In the genomic region with DNA sequence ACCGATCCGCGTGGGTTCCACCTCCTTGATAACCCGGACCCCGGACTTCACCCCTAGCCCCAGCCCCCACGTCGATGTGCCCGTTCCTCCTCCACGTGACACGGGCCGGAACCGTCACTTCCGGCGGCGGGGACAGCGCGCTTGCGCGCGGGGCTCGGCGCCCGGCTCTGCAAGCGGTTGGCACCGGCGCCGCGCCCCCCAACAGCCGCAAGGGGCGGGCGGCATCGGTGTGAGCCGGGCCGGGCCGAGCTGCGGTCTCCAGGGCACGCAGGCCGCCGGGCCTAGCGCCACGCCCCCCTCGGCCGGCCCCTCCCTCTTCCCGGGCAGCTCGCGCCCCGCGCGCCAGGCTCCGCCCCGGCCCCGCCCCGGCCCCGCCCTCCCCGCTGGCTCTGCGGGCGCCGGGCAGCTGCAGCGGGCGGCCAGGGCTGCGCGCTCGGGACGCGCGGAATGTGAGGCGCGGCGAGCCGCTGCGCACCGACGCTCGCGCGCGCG, we compare ENCODE assay signal across 8 mouse cellular contexts. TPM values are rescaled to one million over a fixed set of nuclear protein-coding genes. Genes with fewer than 3 reads are reported as not detected.
DNase-seq lines count a peak whose midpoint lies in the region; ATAC-seq and TF ChIP-seq lines count a peak whose summit lies in the region.

Bmp2k (plus strand) TSS at position 380 of the 492 bp plus-strand sequence.

- peaks cover 11% of the 10 kb centered on the region for H3K4me1 ChIP-seq in bone marrow, adult 2 months (ENCODE audit: control insufficient read depth, insufficient read depth, low read length)
- peaks cover 15% of the 10 kb centered on the region; the same call in 1 of the 2 replicates for H3K4me1 ChIP-seq in embryonic facial prominence, embryonic 14.5 days (ENCODE audit: control insufficient read depth, insufficient read depth, low read length)
- H3K4me1 ChIP-seq in limb, embryonic 14.5 days (ENCODE audit: control insufficient read depth, insufficient read depth, low read length) = peaks cover 10% of the 10 kb centered on the region
- peaks cover 16% of the 10 kb centered on the region for H3K4me1 ChIP-seq in midbrain, embryonic 16.5 days (ENCODE audit: control insufficient read depth, insufficient read depth, low read length)
- H3K4me1 ChIP-seq in spleen, adult 2 months (ENCODE audit: control insufficient read depth, insufficient read depth, insufficient read length) = peaks cover 18% of the 10 kb centered on the region

- DNase-seq in A20 (ENCODE audit: low read depth, low spot score) = peak; percentile 94
- DNase-seq in embryonic facial prominence, embryonic 14.5 days (ENCODE audit: low spot score) = peak; percentile 94
- DNase-seq in heart, adult 8-10 months (ENCODE audit: low spot score) = peak; percentile 80
- peak; percentile 94 for DNase-seq in kidney, adult 9 months
- DNase-seq in limb, embryonic 14.5 days (ENCODE audit: low spot score) = peak; percentile 80
- DNase-seq in spleen, adult 2 months (ENCODE audit: low read depth in 1 of 2, low spot score in 2 of 2) = peak; percentile 78 to 93

- TF ChIP-seq POLR2A in bone marrow, adult 2 months (IDR thresholded peaks at IDR 0.05; ENCODE audit: borderline replicate concordance, control insufficient read depth, low read depth, low read length) = peak; percentile 90
- peak; percentile 57; the same call in 1 of the 2 replicates for TF ChIP-seq POLR2A in limb, embryonic 14.5 days (IDR thresholded peaks at IDR 0.05; ENCODE audit: borderline replicate concordance, extremely low read depth, insufficient read depth, insufficient read length)
- peak; percentile 75 for TF ChIP-seq POLR2A in spleen, adult 2 months (IDR thresholded peaks at IDR 0.05; ENCODE audit: low read depth, low read length)

- peak; percentile 96 for ATAC-seq in embryonic facial prominence, embryonic 14.5 days (ENCODE audit: low read depth)
- peak; percentile 94 for ATAC-seq in limb, embryonic 14.5 days (ENCODE audit: low FRiP score, low read depth)
- peak; percentile 98 for ATAC-seq in midbrain, embryonic 16.5 days

- H3K27me3 ChIP-seq in embryonic facial prominence, embryonic 14.5 days (replicated peaks; ENCODE audit: control insufficient read depth, insufficient read depth, low read length) = no peaks in the 10 kb centered on the region
- H3K27me3 ChIP-seq in limb, embryonic 14.5 days (ENCODE audit: control insufficient read depth, insufficient read depth, low read length) = no peaks in the 10 kb centered on the region
- H3K27me3 ChIP-seq in midbrain, embryonic 16.5 days (ENCODE audit: control insufficient read depth, insufficient read depth, low read depth, low read length) = no peaks in the 10 kb centered on the region
- H3K27me3 ChIP-seq in spleen, adult 2 months (ENCODE audit: control insufficient read depth, insufficient read depth, low read length) = no peaks in the 10 kb centered on the region

- no peaks in the 10 kb centered on the region for H3K36me3 ChIP-seq in embryonic facial prominence, embryonic 14.5 days (ENCODE audit: control insufficient read depth, insufficient read depth, low read length)
- H3K36me3 ChIP-seq in limb, embryonic 14.5 days (ENCODE audit: control insufficient read depth, insufficient read depth, low read length) = no peaks in the 10 kb centered on the region
- no peaks in the 10 kb centered on the region for H3K36me3 ChIP-seq in midbrain, embryonic 16.5 days (ENCODE audit: control insufficient read depth, insufficient read depth, low read length)
- no peaks in the 10 kb centered on the region for H3K36me3 ChIP-seq in spleen, adult 2 months (ENCODE audit: control insufficient read depth, insufficient read depth, low read length)

- TF ChIP-seq CTCF in bone marrow, adult 2 months (IDR thresholded peaks at IDR 0.05; ENCODE audit: control insufficient read depth, insufficient read depth, low read length) = no peak
- TF ChIP-seq CTCF in spleen, adult 2 months (IDR thresholded peaks at IDR 0.05; ENCODE audit: extremely low read depth, insufficient read depth, insufficient read length, insufficient replicate concordance) = no peak

- H3K4me3 ChIP-seq in bone marrow, adult 2 months (replicated peaks; ENCODE audit: control insufficient read depth, low read depth, low read length) = peak within 1 kb of the TSS; percentile 84
- H3K4me3 ChIP-seq in embryonic facial prominence, embryonic 14.5 days (ENCODE audit: low read depth, low read length) = peak within 1 kb of the TSS; percentile 77
- peak within 1 kb of the TSS; percentile 84 for H3K4me3 ChIP-seq in limb, embryonic 14.5 days (replicated peaks; ENCODE audit: low read length)
- peak within 1 kb of the TSS; percentile 76 for H3K4me3 ChIP-seq in midbrain, embryonic 16.5 days (ENCODE audit: low read depth, low read length)
- peak within 1 kb of the TSS; percentile 91 for H3K4me3 ChIP-seq in spleen, adult 2 months (ENCODE audit: extremely low read depth, insufficient read depth, insufficient read length)

- H3K9ac ChIP-seq in embryonic facial prominence, embryonic 14.5 days (ENCODE audit: low read depth, low read length) = peak within 1 kb of the TSS; percentile 84
- peak within 1 kb of the TSS; percentile 79 for H3K9ac ChIP-seq in limb, embryonic 14.5 days (ENCODE audit: low read depth, low read length, severe bottlenecking)
- H3K9ac ChIP-seq in midbrain, embryonic 16.5 days (ENCODE audit: low read depth, low read length) = peak within 1 kb of the TSS; percentile 84

- H3K27ac ChIP-seq in bone marrow, adult 2 months (ENCODE audit: control insufficient read depth, insufficient read depth, low read depth, low read length, poor library complexity) = peak within 1 kb of the TSS; percentile 97
- peak within 1 kb of the TSS; percentile 91 for H3K27ac ChIP-seq in embryonic facial prominence, embryonic 14.5 days (replicated peaks; ENCODE audit: low read depth, low read length)
- H3K27ac ChIP-seq in limb, embryonic 14.5 days (replicated peaks; ENCODE audit: low read depth, low read length) = peak within 1 kb of the TSS; percentile 86
- peak within 1 kb of the TSS; percentile 88 for H3K27ac ChIP-seq in midbrain, embryonic 16.5 days (ENCODE audit: low read length)
- H3K27ac ChIP-seq in spleen, adult 2 months (ENCODE audit: insufficient read depth, low read length) = peak within 1 kb of the TSS; percentile 100

- no peaks in the 10 kb centered on the region for H3K9me3 ChIP-seq in embryonic facial prominence, embryonic 14.5 days (ENCODE audit: control insufficient read depth, low read length)
- no peaks in the 10 kb centered on the region for H3K9me3 ChIP-seq in limb, embryonic 14.5 days (ENCODE audit: control insufficient read depth, low read length)
- H3K9me3 ChIP-seq in midbrain, embryonic 16.5 days (replicated peaks; ENCODE audit: control insufficient read depth, low read length, poor library complexity, severe bottlenecking) = no peaks in the 10 kb centered on the region

- under 1% methylated on average over 69 of the region's 78 CpGs for WGBS in bone marrow, adult 2 months
- 0% methylated on average over 13 of the region's 78 CpGs for WGBS in embryonic facial prominence, embryonic 14.5 days
- under 1% methylated on average over 25 of the region's 78 CpGs for WGBS in limb, embryonic 14.5 days
- WGBS in midbrain, embryonic 16.5 days = 0% methylated on average over 35 of the region's 78 CpGs
- under 1% methylated on average over 53 of the region's 78 CpGs for WGBS in spleen, adult 2 months

- peak within 1 kb of the TSS; percentile 68 for H3K4me2 ChIP-seq in embryonic facial prominence, embryonic 14.5 days (ENCODE audit: low read depth, low read length)
- peak within 1 kb of the TSS; percentile 87 for H3K4me2 ChIP-seq in limb, embryonic 14.5 days (replicated peaks; ENCODE audit: low read depth, low read length, severe bottlenecking)
- H3K4me2 ChIP-seq in midbrain, embryonic 16.5 days (ENCODE audit: low read length) = peak within 1 kb of the TSS; percentile 89

RNA-seq across cellular contexts. Expression of gene Bmp2k, which starts in this region (rescaled TPM):
- 11.7 and 12.0 TPM in 2 replicates for polyA plus RNA-seq in bone marrow, adult 2 months (2011; ENCODE audit: insufficient read depth, insufficient read length, low replicate concordance, missing spikeins)
- polyA plus RNA-seq in embryonic facial prominence, embryonic 14.5 days (2014; fragmentation: Nextera tagmentation; extraction: Ambion mirVana) = 12.3 and 12.7 TPM in 2 replicates
- total RNA-seq in heart, adult 8-10 months (2022) = 1 to 10 TPM; 6.3 to 6.9 (median 6.6) TPM
- 5.1 and 5.6 TPM in 2 replicates for polyA plus RNA-seq in limb, embryonic 14.5 days (2012; rRNA removed)
- 10.1 and 11.6 TPM in 2 replicates for polyA plus RNA-seq in limb, embryonic 14.5 days (2014; fragmentation: Nextera tagmentation; extraction: Ambion mirVana)
- polyA plus RNA-seq in midbrain, embryonic 16.5 days (2015; fragmentation: Nextera tagmentation; extraction: Ambion mirVana) = 8.3 and 9.5 TPM in 2 replicates
- polyA plus RNA-seq in spleen, adult 2 months (2012; rRNA removed) = 32.6 and 33.3 TPM in 2 replicates

Comparison
In these comparisons a context has a peak if more than half of its experiments do, and no peak if none do; other contexts are left out.
1. Peak in every context shown above with its lines: DNase-seq, ATAC-seq, H3K4me3 ChIP-seq and H3K27ac ChIP-seq.